Mouse (Mus musculus): ENCODE data around the gene Polr2h. TPM values are rescaled to one million over a fixed set of nuclear protein-coding genes. Genes with fewer than 3 reads are reported as not detected.

The Polr2h gene
- polyA plus RNA-seq (2012; ENCODE audit: low replicate concordance) = 2.8 and 6.5 TPM in 2 replicates

GRCm38 (mm10) chr16:20717181-20717977, at the start of gene Polr2h, which contains the start of gene Clcn2:
Gene Polr2h (plus strand): TSS chr16:20717665.
Gene Clcn2 (minus strand): TSS chr16:20717746.

GRCm38 (mm10) chr16:20668013-20668412, 49.5 kb upstream of the Polr2h start, which contains the start of gene Eif4g1:
Gene Eif4g1 (plus strand): TSS chr16:20668313.

GRCm38 (mm10) chr16:20693111-20693701, 24.3 kb upstream of the Polr2h start, which contains the start of gene Fam131a:
Gene Fam131a (plus strand): TSS chr16:20693241.

GRCm38 (mm10) chr16:20732925-20733730, 15.7 kb downstream of the Polr2h start, which contains the start of gene Chrd:
Gene Chrd (plus strand): TSS chr16:20733127.

GRCm38 (mm10) chr16:20733731-20734730, 16.6 kb downstream of the Polr2h start, which contains the start of gene Thpo:
Gene Thpo (minus strand): TSS chr16:20734511.

Other genes starting within 250 kb of the Polr2h start
- 23.3 and 34.1 TPM in 2 replicates for gene Eif2b5, start 218.8 kb upstream of the Polr2h start, polyA plus RNA-seq (2012; ENCODE audit: low replicate concordance)
- gene Dvl3, start 200.7 kb upstream of the Polr2h start, polyA plus RNA-seq (2012; ENCODE audit: low replicate concordance) = 29.3 and 33.6 TPM in 2 replicates
- gene Ap2m1, start 182.2 kb upstream of the Polr2h start, polyA plus RNA-seq (2012; ENCODE audit: low replicate concordance) = 48.8 and 95.7 TPM in 2 replicates
- 11.8 and 47.6 TPM in 2 replicates for gene Abcf3, start 169.1 kb upstream of the Polr2h start, polyA plus RNA-seq (2012; ENCODE audit: low replicate concordance)
- gene Vwa5b2, start 128.2 kb upstream of the Polr2h start, polyA plus RNA-seq (2012; ENCODE audit: low replicate concordance) = 0.07 and 0.19 TPM in 2 replicates
- gene Eef1akmt4, start 106.1 kb upstream of the Polr2h start, polyA plus RNA-seq (2012; ENCODE audit: low replicate concordance) = 0.84 and 18.9 TPM in 2 replicates
- not detected in 2 replicates for gene Gm49333, start 106.1 kb upstream of the Polr2h start, polyA plus RNA-seq (2012; ENCODE audit: low replicate concordance)
- 22.1 and 25.7 TPM in 2 replicates for gene Alg3, start 105.9 kb upstream of the Polr2h start, polyA plus RNA-seq (2012; ENCODE audit: low replicate concordance)
- 0.82 and 1.0 TPM in 2 replicates for gene Camk2n2, start 96.4 kb upstream of the Polr2h start, polyA plus RNA-seq (2012; ENCODE audit: low replicate concordance)
- not detected in 2 replicates for gene Ece2, start 87.8 kb upstream of the Polr2h start, polyA plus RNA-seq (2012; ENCODE audit: low replicate concordance)
- 132 and 218 TPM in 2 replicates for gene Psmd2, start 66.0 kb upstream of the Polr2h start, polyA plus RNA-seq (2012; ENCODE audit: low replicate concordance)
- 2,113 and 2,308 TPM in 2 replicates for gene Eif4g1, start 49.4 kb upstream of the Polr2h start, polyA plus RNA-seq (2012; ENCODE audit: low replicate concordance)
- 1.2 and 2.3 TPM in 2 replicates for gene Fam131a, start 24.4 kb upstream of the Polr2h start, polyA plus RNA-seq (2012; ENCODE audit: low replicate concordance)
- gene Clcn2, start 81 bp downstream of the Polr2h start, polyA plus RNA-seq (2012; ENCODE audit: low replicate concordance) = 30.8 and 40.4 TPM in 2 replicates
- 0.18 TPM in 1 of 2 replicates, not detected in the other for gene Chrd, start 15.5 kb downstream of the Polr2h start, polyA plus RNA-seq (2012; ENCODE audit: low replicate concordance)
- gene Thpo, start 16.8 kb downstream of the Polr2h start, polyA plus RNA-seq (2012; ENCODE audit: low replicate concordance) = not detected in 2 replicates